Mouse (Mus musculus) MEL (cell line): Measurements from ENCODE around the gene Stk36.

Source experiments
- MEF2A ChIP-seq: IDR thresholded peaks from 2 replicates; pipeline ENCODE4 v1.6.1; 2014; ENCODE audit warnings: low read depth, mild to moderate bottlenecking, inconsistent platforms, low read length, improper control_type of control experiment; ENCODE audit not compliant: poor library complexity, insufficient replicate concordance, severe bottlenecking; ENCODE audit errors: extremely low read depth
- TAL1 ChIP-seq: IDR thresholded peaks from 2 replicates; pipeline ENCODE4 v1.6.1; 2012; ENCODE audit warnings: mild to moderate bottlenecking, inconsistent platforms, low read length, moderate library complexity, mixed read lengths

DNA sequence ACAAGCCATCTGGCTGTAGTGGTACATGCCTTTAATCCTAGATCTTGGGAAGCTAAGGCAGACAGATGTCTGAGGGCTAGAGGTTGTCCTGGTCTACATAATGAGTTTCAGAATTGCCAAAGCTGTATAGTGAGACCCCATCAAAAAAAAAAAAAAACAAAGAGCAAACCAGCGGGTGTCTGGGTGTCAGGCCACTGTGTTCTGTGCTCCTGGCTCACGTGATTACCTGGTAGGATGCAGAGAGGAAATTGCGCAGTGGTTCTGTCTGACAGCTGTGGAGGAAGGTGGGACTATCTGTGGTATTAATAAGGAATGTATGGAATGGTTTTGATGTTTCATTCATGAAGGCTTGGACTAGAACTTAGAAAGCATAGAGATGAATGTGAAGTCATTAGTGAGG lies 75.6 kb downstream of the Stk36 start:
- TF ChIP-seq TAL1 (no peak), MEF2A (no peak)
